Mouse (Mus musculus) liver, adult 2 months (tissue): Measurements from ENCODE around the gene Mpv17l2.

Experiments used
- CTCF ChIP-seq: fragments of 200-500 bp; IDR thresholded peaks from 2 replicates; pipeline ENCODE4 v1.5.1; 2011; ENCODE audit warnings: low read depth, low read length, control low read depth
- POLR2A ChIP-seq: fragments of 200-500 bp; IDR thresholded peaks from 2 replicates; pipeline ENCODE4 v1.6.1; 2011; ENCODE audit warnings: low read length, control low read depth; ENCODE audit not compliant: insufficient read depth; ENCODE audit errors: extremely low read depth

DNA sequence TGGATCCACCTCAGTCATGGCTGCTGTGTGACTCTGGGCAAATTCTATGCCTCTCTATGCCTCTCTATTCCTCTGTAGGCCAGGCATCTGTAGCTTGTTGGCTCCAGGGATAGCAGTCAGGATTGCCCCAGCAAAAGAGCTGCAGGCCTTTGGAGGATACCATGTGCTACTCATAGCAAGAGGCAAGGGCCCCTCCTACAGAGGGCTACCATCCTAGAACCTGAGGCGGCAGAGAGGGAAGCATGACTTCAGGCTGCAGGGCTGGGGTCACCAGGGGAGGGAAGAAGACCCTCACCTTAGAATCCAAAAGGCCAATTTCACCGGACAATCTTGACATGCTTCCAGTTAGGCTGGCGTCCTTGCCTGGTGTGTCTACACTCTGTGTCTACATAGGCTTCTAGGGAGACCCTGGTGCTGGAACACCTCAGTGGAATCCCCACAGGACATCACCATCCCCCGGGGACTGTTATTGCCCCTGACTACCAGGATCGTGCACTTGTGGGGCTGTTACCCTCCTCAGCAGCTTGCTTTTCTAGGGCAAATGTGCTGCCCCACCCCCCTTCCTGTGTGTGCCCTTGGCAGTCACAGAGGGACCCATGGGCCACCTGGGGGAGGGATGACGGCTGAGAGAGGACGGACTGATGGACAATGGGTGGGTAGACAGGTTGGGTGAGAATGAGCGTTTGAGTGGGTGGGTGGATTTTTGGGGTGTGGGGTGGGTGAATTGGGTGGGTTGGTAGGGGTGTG, 48.4 kb upstream of the Mpv17l2 start:
- no peak for TF ChIP-seq POLR2A
- TF ChIP-seq CTCF, result no peak
